Mouse (Mus musculus) kidney, adult 2 months (tissue): ENCODE results near the gene Ntm. TPM values are rescaled to one million over a fixed set of nuclear protein-coding genes. Genes with fewer than 3 reads are reported as not detected.

Experiments
- DNase-seq: peaks from one replicate; pipeline ENCODE4 v3.0.0; 2021
- H3K27ac ChIP-seq: fragments of 200-500 bp; 2 replicates; pipeline ENCODE4 v1.5.1; 2012; ENCODE audit warnings: low read depth, low read length, control low read depth, inconsistent platforms; ENCODE audit not compliant: insufficient read depth
- H3K27me3 ChIP-seq: fragments of 200-500 bp; replicated peaks from 2 replicates; pipeline ENCODE4 v1.6.1; 2012; ENCODE audit warnings: mild to moderate bottlenecking, moderate library complexity, low read length, inconsistent platforms; ENCODE audit not compliant: control insufficient read depth, insufficient read depth
- H3K36me3 ChIP-seq: fragments of 200-500 bp; 2 replicates; pipeline ENCODE4 v1.6.1; 2012; ENCODE audit warnings: mild to moderate bottlenecking, moderate library complexity, low read length, inconsistent platforms; ENCODE audit not compliant: control insufficient read depth, insufficient read depth
- H3K4me1 ChIP-seq: fragments of 200-500 bp; 2 replicates; pipeline ENCODE4 v1.6.1; 2011; ENCODE audit warnings: low read length; ENCODE audit not compliant: control insufficient read depth, insufficient read depth
- H3K4me3 ChIP-seq: fragments of 200-500 bp; 2 replicates; pipeline ENCODE4 v1.5.1; 2011; ENCODE audit warnings: mild to moderate bottlenecking, low read depth, low read length, control low read depth; ENCODE audit not compliant: insufficient read depth
- CTCF ChIP-seq: fragments of 200-500 bp; conservative IDR thresholded peaks from 2 replicates; pipeline ENCODE4 v1.5.1; 2011; ENCODE audit warnings: low read depth, mild to moderate bottlenecking, control low read depth, low read length, moderate library complexity, mixed read lengths; ENCODE audit not compliant: insufficient read depth, insufficient read length
- POLR2A ChIP-seq: fragments of 200-500 bp; IDR thresholded peaks from one replicate; pipeline ENCODE4 v1.6.1; 2011; ENCODE audit warnings: low read depth, low read length, control low read depth
- WGBS: fragments of 180-500 bp; shearing (Covaris S2); methylation state at CpG from one replicate; pipeline ENCODE4 v1.1.7; 2018; 5-methylcytosine and 5-hydroxymethylcytosine counted together
- polyA plus RNA-seq: library from polyadenylated mRNA; depleted of rRNA; stranded (reverse); fragments of >200 nt; gene quantifications from 2 replicates; pipeline ENCODE4 v1.2.3, GENCODE M21; 2012

The Ntm gene
- polyA plus RNA-seq, 1 experiment = 0.74 TPM

GRCm38 (mm10) chr9:29145901-29146300 is 817.0 kb downstream of the Ntm start:
- Histone ChIP-seq H3K27ac (no peak overlapping the region), H3K27me3 (no peaks in the 10 kb centered on the region), H3K4me1 (no peaks in the 10 kb centered on the region), H3K4me3 (no peak overlapping the region), H3K36me3 (no peaks in the 10 kb centered on the region)
- TF ChIP-seq POLR2A (no peak), CTCF (no peak)
- 18% methylated on average over 4 of the region's 4 CpGs for WGBS
- DNase-seq = peak; percentile 48

GRCm38 (mm10) chr9:29136039-29136438 is 826.9 kb downstream of the Ntm start:
- H3K4me1 ChIP-seq = no peaks in the 10 kb centered on the region

DNA sequence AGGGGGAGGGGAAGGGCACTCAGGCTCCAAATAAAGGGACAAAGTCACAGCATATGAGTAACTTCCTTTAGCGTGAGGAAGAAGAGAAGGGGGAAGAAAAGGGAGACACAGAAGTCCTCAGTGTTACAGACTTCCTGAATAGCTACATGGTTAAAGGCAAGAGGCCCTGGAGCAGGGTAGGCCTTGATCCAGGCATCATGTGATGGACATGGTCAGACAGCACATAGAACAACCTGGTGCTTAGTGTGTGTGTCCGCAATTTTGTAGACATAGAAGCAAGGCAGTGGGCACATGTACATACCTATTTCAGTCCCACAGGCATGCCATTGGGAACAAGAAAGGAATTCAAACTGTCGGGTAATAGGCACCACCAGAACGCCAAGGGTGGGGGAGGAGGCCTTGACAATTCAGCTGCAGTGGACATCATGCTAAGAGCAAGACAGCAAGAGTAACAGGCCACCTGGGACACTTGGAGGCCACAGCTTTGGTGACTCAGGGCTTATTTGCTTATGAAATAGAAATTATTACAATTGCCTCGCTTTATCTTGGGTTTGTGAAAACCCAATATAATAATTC is 832.1 kb downstream of the Ntm start:
- Histone ChIP-seq H3K27me3 (no peaks in the 10 kb centered on the region), H3K36me3 (no peaks in the 10 kb centered on the region), H3K4me1 (no peaks in the 10 kb centered on the region), H3K27ac (no peak overlapping the region), H3K4me3 (no peak overlapping the region)
- 63% methylated on average over 5 of the region's 5 CpGs for WGBS
- no peak for DNase-seq
- TF ChIP-seq CTCF (no peak), POLR2A (no peak)

More at GRCm38 (mm10) chr9:29136039-29136438, 826.9 kb downstream of the Ntm start:
- Histone ChIP-seq H3K27me3 (no peaks in the 10 kb centered on the region), H3K36me3 (no peaks in the 10 kb centered on the region), H3K27ac (no peak overlapping the region), H3K4me3 (no peak overlapping the region)
- 52% methylated on average over 4 of the region's 4 CpGs for WGBS
- TF ChIP-seq CTCF (no peak), POLR2A (no peak)
- no peak for DNase-seq

- TF ChIP-seq POLR2A (no peak), CTCF (no peak)
- DNase-seq = no peak
- Histone ChIP-seq H3K27ac (no peak overlapping the region), H3K27me3 (no peaks in the 10 kb centered on the region), H3K4me1 (no peaks in the 10 kb centered on the region), H3K36me3 (no peaks in the 10 kb centered on the region), H3K4me3 (no peak overlapping the region)
- WGBS = 55% methylated on average over 4 of the region's 4 CpGs
These were observed 832.6 kb downstream of the Ntm start for GRCm38 (mm10) chr9:29130316-29130715.

DNA sequence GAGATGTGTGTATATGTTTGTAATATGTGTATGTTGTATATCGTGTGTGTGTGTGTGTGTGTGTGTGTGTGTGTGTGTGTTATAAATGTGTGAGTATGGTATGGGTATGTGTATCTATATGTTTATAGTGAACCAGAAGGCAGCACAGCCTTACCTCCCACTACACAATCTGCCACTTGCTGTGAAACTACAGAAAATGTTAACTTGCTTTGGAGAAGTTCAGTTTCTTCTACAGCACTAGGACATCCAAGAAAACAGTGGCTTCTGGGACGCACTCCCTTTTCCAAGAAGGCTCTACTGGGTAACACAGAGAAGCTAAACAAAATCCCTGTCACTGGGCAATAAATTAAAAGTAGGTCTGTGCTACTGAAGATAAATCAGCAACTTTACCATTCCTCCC is 834.5 kb downstream of the Ntm start:
- Histone ChIP-seq H3K27me3 (no peaks in the 10 kb centered on the region), H3K27ac (no peak overlapping the region), H3K36me3 (no peaks in the 10 kb centered on the region), H3K4me3 (no peak overlapping the region), H3K4me1 (no peaks in the 10 kb centered on the region)
- DNase-seq = no peak
- TF ChIP-seq POLR2A = no peak
- TF ChIP-seq CTCF = no peak
- 80% methylated on average over 2 of the region's 2 CpGs for WGBS

- Histone ChIP-seq H3K4me1 (no peaks in the 10 kb centered on the region), H3K27me3 (no peaks in the 10 kb centered on the region), H3K36me3 (no peaks in the 10 kb centered on the region), H3K4me3 (no peak overlapping the region), H3K27ac (no peak overlapping the region)
- 79% methylated on average over 3 of the region's 3 CpGs for WGBS
- TF ChIP-seq CTCF (no peak), POLR2A (no peak)
- DNase-seq = no peak
These were observed 838.5 kb downstream of the Ntm start for GRCm38 (mm10) chr9:29124455-29124854.

DNA sequence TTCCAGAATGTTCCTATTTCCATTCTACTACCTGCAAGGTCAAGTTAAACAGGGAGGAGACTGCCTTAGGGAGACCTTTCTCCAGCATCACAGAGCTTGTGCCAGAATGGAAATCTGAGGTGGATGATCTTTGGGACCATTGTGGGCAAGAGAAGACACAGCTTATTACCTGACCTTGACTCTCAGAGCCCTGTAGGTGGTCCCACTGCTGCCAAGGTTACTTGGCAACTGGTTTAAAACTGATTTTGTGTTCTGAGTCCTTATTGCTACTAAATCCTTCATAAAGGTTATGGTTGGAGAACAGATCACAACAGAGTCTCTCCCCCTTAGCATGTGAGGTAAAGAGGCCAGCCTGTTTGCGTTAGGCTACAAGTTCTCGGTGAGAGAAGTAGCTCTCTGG is 839.1 kb downstream of the Ntm start:
- Histone ChIP-seq H3K4me3 (no peak overlapping the region), H3K36me3 (no peaks in the 10 kb centered on the region), H3K27ac (no peak overlapping the region), H3K4me1 (no peaks in the 10 kb centered on the region), H3K27me3 (no peaks in the 10 kb centered on the region)
- no peak for DNase-seq
- no peak for TF ChIP-seq POLR2A
- TF ChIP-seq CTCF = no peak
- WGBS = 85% methylated on average over 2 of the region's 2 CpGs
